Mouse (Mus musculus): ENCODE measurements around the gene Tbc1d7.

The Tbc1d7 gene

GRCm38 (mm10) chr13:43171020-43171710 lies at the start of gene Tbc1d7:
Tbc1d7 (minus strand) TSS chr13:43171501.
- DNase-seq (ENCODE audit: low spot score), result peak; percentile 94

- no peak for DNase-seq (ENCODE audit: low spot score)
These were observed 49.3 kb upstream of the Tbc1d7 start for GRCm38 (mm10) chr13:43220635-43221034.

GRCm38 (mm10) chr13:43218764-43219163 lies 47.5 kb upstream of the Tbc1d7 start:
- no peak for DNase-seq (ENCODE audit: low spot score)

- no peak for DNase-seq (ENCODE audit: low spot score)
These were observed 47.0 kb upstream of the Tbc1d7 start for GRCm38 (mm10) chr13:43218284-43218683.

GRCm38 (mm10) chr13:43217686-43218085 lies 46.4 kb upstream of the Tbc1d7 start:
- no peak for DNase-seq (ENCODE audit: low spot score)

GRCm38 (mm10) chr13:43217059-43217458 lies 45.8 kb upstream of the Tbc1d7 start:
- DNase-seq (ENCODE audit: low spot score), result no peak

- DNase-seq (ENCODE audit: low spot score), result no peak
These were observed 44.8 kb upstream of the Tbc1d7 start for GRCm38 (mm10) chr13:43215994-43216706.

GRCm38 (mm10) chr13:43215144-43215993 lies 44.1 kb upstream of the Tbc1d7 start:
- DNase-seq (ENCODE audit: low spot score), result no peak

- DNase-seq (ENCODE audit: low spot score), result no peak
These were observed 41.0 kb upstream of the Tbc1d7 start for GRCm38 (mm10) chr13:43212338-43212737.

- DNase-seq (ENCODE audit: low spot score), result no peak
These were observed 39.7 kb upstream of the Tbc1d7 start for GRCm38 (mm10) chr13:43210956-43211355.

- no peak for DNase-seq (ENCODE audit: low spot score)
These were observed 38.3 kb upstream of the Tbc1d7 start for GRCm38 (mm10) chr13:43209560-43209959.

- no peak for DNase-seq (ENCODE audit: low spot score)
These were observed 37.7 kb upstream of the Tbc1d7 start for GRCm38 (mm10) chr13:43208914-43209439.

GRCm38 (mm10) chr13:43206118-43206683 lies 34.9 kb upstream of the Tbc1d7 start:
- DNase-seq (ENCODE audit: low spot score), result no peak

- no peak for DNase-seq (ENCODE audit: low spot score)
These were observed 32.3 kb upstream of the Tbc1d7 start for GRCm38 (mm10) chr13:43203641-43204040.

GRCm38 (mm10) chr13:43203234-43203633 lies 31.9 kb upstream of the Tbc1d7 start:
- DNase-seq (ENCODE audit: low spot score), result no peak

- no peak for DNase-seq (ENCODE audit: low spot score)
These were observed 31.1 kb upstream of the Tbc1d7 start for GRCm38 (mm10) chr13:43202351-43202750.

- no peak for DNase-seq (ENCODE audit: low spot score)
These were observed 29.7 kb upstream of the Tbc1d7 start for GRCm38 (mm10) chr13:43201033-43201432.

GRCm38 (mm10) chr13:43200473-43200872 lies 29.2 kb upstream of the Tbc1d7 start:
- DNase-seq (ENCODE audit: low spot score), result no peak

GRCm38 (mm10) chr13:43199749-43200148 lies 28.4 kb upstream of the Tbc1d7 start:
- DNase-seq (ENCODE audit: low spot score), result no peak

GRCm38 (mm10) chr13:43199282-43199681 lies 28.0 kb upstream of the Tbc1d7 start:
- no peak for DNase-seq (ENCODE audit: low spot score)

GRCm38 (mm10) chr13:43197187-43197586 lies 25.9 kb upstream of the Tbc1d7 start:
- no peak for DNase-seq (ENCODE audit: low spot score)

- DNase-seq (ENCODE audit: low spot score), result no peak
These were observed 24.7 kb upstream of the Tbc1d7 start for GRCm38 (mm10) chr13:43196000-43196399.
